14 mouse cellular contexts compared by ENCODE assay signal in the genomic region with DNA sequence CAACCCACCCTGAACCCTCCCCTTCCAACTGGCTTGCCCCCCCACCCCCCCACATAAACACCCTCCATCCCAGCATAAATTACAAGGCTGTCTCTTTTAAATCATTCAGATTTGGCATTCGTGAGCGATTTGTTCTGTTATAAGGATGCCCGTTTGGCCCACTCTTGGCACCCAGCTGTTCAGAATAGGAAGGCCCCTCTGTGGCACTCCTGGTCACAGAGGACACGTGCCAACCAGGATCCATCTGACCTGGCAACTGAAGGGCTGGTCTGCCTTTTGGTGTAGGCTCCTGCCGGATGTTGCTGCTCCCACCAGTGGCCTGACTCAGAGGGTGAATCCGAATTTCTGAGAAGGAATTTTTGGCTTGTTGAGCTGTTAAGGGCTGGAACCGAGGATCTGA. TPM values are rescaled to one million over a fixed set of nuclear protein-coding genes. Genes with fewer than 3 reads are reported as not detected.
DNase-seq lines count a peak whose midpoint lies in the region.
"Had no signal": no experiment of that assay in that cellular context is flagged by ENCODE, and none has a peak within 500 bp of the region (broad histone marks: within the 10 kb centered on the region; RNA-seq: fewer than 3 reads in every experiment).

No protein-coding gene starts in this region.

- DNase-seq in cerebellum, adult 11-12 months = peak; percentile 26
- no peak for DNase-seq in cerebellum, postnatal 4 days (ENCODE audit: low spot score in 2 of 2)
- peak; percentile 23 for DNase-seq in cerebellum, adult 8-10 months
- peak; percentile 46 to 54 for DNase-seq in cerebellum, postnatal 14 days
- DNase-seq in ovary, postnatal 36 days (ENCODE audit: low spot score) = no peak
- no peak for DNase-seq in adrenal gland, postnatal 14 days
- DNase-seq in gastrocnemius, postnatal 4 days (ENCODE audit: low spot score in 2 of 2) = no peak
- DNase-seq: adrenal gland, postnatal 10 days; gastrocnemius, adult 2 months; gastrocnemius, postnatal 36 days; heart, adult 2 months; heart, postnatal 14 days; kidney, adult 18-20 months had no signal

RNA-seq across cellular contexts. Expression of gene Rs1, which starts 40.4 kb away (rescaled TPM):
- total RNA-seq in adrenal gland, postnatal 14 days (2021) = not detected in 2 replicates
- not detected for total RNA-seq in gastrocnemius, postnatal 4 days (2021)
- total RNA-seq: gastrocnemius, adult 2 months; MEL had no signal

Comparison
In these comparisons a context has a peak if more than half of its experiments do, and no peak if none do; other contexts are left out.
1. DNase-seq: peak in cerebellum, adult 11-12 months (single experiment), cerebellum, adult 8-10 months (single experiment) and cerebellum, postnatal 14 days (2 of 2); none in cerebellum, postnatal 4 days (0 of 2), ovary, postnatal 36 days (single experiment), adrenal gland, postnatal 14 days (single experiment) and gastrocnemius, postnatal 4 days (0 of 2).